Mouse (Mus musculus) testis, adult 2 months (tissue): Measurements from ENCODE around the gene Qprt.

Source experiments
- CTCF ChIP-seq: fragments of 200-500 bp; IDR thresholded peaks from 2 replicates; pipeline ENCODE4 v1.5.1; 2012; ENCODE audit warnings: low read depth, mild to moderate bottlenecking, inconsistent platforms, low read length, moderate library complexity; ENCODE audit not compliant: control insufficient read depth, insufficient read depth, insufficient replicate concordance
- POLR2A ChIP-seq: fragments of 200-500 bp; IDR thresholded peaks from 2 replicates; pipeline ENCODE4 v1.6.1; 2012; ENCODE audit warnings: low read depth, mild to moderate bottlenecking, inconsistent platforms, low read length, moderate library complexity; ENCODE audit not compliant: control insufficient read depth

DNA sequence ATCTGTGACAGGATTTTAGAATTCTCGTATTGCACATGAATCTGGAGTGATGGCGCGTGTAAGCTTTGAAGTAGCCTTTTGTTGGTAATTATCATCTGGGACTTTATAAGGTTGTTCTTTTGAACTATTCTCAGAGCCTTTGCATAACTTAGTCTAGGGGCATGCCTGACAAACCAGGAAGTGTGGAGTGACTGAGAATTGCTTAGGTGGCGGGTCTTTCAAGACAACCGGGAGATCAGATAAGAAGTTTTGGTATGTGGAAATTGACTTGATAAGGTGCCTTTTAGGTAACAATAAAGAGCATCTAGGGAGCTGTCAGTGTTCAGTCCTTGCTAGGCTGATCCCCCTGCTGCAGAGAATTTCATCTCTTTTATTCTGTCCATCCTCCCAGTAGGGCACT, 44.5 kb upstream of the Qprt start:
- TF ChIP-seq POLR2A (no peak), CTCF (no peak)
